Mouse (Mus musculus) liver, adult 2 months (tissue): ENCODE data around the gene Trrap.

Experiments used
- CTCF ChIP-seq: fragments of 200-500 bp; IDR thresholded peaks from 2 replicates; pipeline ENCODE4 v1.5.1; 2011; ENCODE audit warnings: low read depth, low read length, control low read depth
- POLR2A ChIP-seq: fragments of 200-500 bp; IDR thresholded peaks from 2 replicates; pipeline ENCODE4 v1.6.1; 2011; ENCODE audit warnings: low read length, control low read depth; ENCODE audit not compliant: insufficient read depth; ENCODE audit errors: extremely low read depth

DNA sequence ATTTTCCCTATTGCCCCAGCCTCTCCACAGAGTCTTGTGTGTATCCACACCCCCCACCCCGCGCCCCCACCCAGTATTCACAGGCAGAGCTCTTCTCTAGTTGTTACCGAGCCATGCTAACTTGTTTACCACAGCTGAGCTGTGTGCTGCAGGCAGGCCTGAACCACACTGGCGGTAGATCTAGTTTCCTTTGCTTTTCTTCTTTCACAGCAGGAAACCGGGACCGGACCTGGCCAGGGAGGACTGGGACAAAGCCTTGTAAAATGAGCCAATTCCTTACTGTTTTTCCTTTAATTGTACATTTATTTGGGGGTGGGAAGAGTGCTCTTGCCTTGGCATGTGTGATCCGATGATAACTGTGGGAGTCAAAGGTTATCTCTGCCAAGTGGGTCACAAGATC is 101.9 kb downstream of the Trrap start:
- no peak for TF ChIP-seq POLR2A
- no peak for TF ChIP-seq CTCF
